Mouse (Mus musculus): Measurements from ENCODE around the gene Slc34a3. TPM values are rescaled to one million over a fixed set of nuclear protein-coding genes. Genes with fewer than 3 reads are reported as not detected.

The Slc34a3 gene
- total RNA-seq, 2 experiments from 2014 or later = not detected

- DNase-seq (ENCODE audit: low spot score in 2 of 2) = no peak
Measured at GRCm38 (mm10) chr2:25195211-25196156, 38.7 kb downstream of the Slc34a3 start.

- no peak for DNase-seq (ENCODE audit: low spot score in 2 of 2)
Measured at GRCm38 (mm10) chr2:25194486-25195171, 39.5 kb downstream of the Slc34a3 start.

- DNase-seq (ENCODE audit: low spot score in 2 of 2) = no peak
Measured at GRCm38 (mm10) chr2:25194006-25194405, 40.2 kb downstream of the Slc34a3 start.

GRCm38 (mm10) chr2:25193330-25193770 lies 40.8 kb downstream of the Slc34a3 start:
- DNase-seq (ENCODE audit: low spot score in 2 of 2) = peak; percentile 81 to 88

GRCm38 (mm10) chr2:25187841-25188240 lies 46.3 kb downstream of the Slc34a3 start:
- DNase-seq (ENCODE audit: low spot score in 2 of 2) = no peak

- DNase-seq (ENCODE audit: low spot score in 2 of 2) = no peak
Measured at GRCm38 (mm10) chr2:25186575-25186930, 47.6 kb downstream of the Slc34a3 start.

GRCm38 (mm10) chr2:25185625-25186574 lies 48.3 kb downstream of the Slc34a3 start:
- DNase-seq (ENCODE audit: low spot score in 2 of 2) = peak; percentile 62 to 76

- DNase-seq (ENCODE audit: low spot score in 2 of 2) = peak in 1 of 2 experiments; percentile 7
Measured at GRCm38 (mm10) chr2:25184496-25184895, 49.7 kb downstream of the Slc34a3 start.

GRCm38 (mm10) chr2:25183336-25183735 lies 50.8 kb downstream of the Slc34a3 start:
- no peak for DNase-seq (ENCODE audit: low spot score in 2 of 2)

- no peak for DNase-seq (ENCODE audit: low spot score in 2 of 2)
Measured at GRCm38 (mm10) chr2:25182664-25183063, 51.5 kb downstream of the Slc34a3 start.

GRCm38 (mm10) chr2:25181891-25182397 lies 52.2 kb downstream of the Slc34a3 start:
- DNase-seq (ENCODE audit: low spot score in 2 of 2) = no peak

GRCm38 (mm10) chr2:25180973-25181890 lies 52.9 kb downstream of the Slc34a3 start:
- DNase-seq (ENCODE audit: low spot score in 2 of 2) = peak; percentile 58 to 68

- peak; percentile 97 to 98 for DNase-seq (ENCODE audit: low spot score in 2 of 2)
Measured at GRCm38 (mm10) chr2:25180478-25180903, 53.7 kb downstream of the Slc34a3 start, which contains the start of gene Nrarp. Gene Nrarp, plus strand, starts transcription at chr2:25180758.

GRCm38 (mm10) chr2:25179566-25180217 lies 54.5 kb downstream of the Slc34a3 start:
- DNase-seq (ENCODE audit: low spot score in 2 of 2) = peak in 1 of 2 experiments; percentile 10

Other genes starting within 250 kb of the Slc34a3 start
- 100 to 1,000 TPM; 793 to 858 TPM for gene Nsmf, start 180.0 kb downstream of the Slc34a3 start, total RNA-seq (2021)
- gene Entpd8, start 154.1 kb downstream of the Slc34a3 start, total RNA-seq (2021) = not detected
- not detected for gene Noxa1, start 139.2 kb downstream of the Slc34a3 start, total RNA-seq (2021)
- 10 to 100 TPM; 43.0 to 50.3 TPM for gene Nrarp, start 53.6 kb downstream of the Slc34a3 start, total RNA-seq (2021)
- gene Tor4a, start 37.5 kb downstream of the Slc34a3 start, total RNA-seq (2021) = 1 to 10 TPM; 1.8 to 2.4 TPM
- gene Nelfb, start 22.9 kb downstream of the Slc34a3 start, total RNA-seq (2021) = 10 to 100 TPM; 50.6 to 59.3 TPM
- gene Stpg3, start 19.7 kb downstream of the Slc34a3 start, total RNA-seq (2021) = not detected
- gene Fam166a, start 15.6 kb downstream of the Slc34a3 start, total RNA-seq (2021) = not detected
- gene Tubb4b, start 9.7 kb downstream of the Slc34a3 start, total RNA-seq (2021) = 100 to 1,000 TPM; 394 to 449 TPM
- gene Rnf224, start 2.4 kb upstream of the Slc34a3 start, total RNA-seq (2021) = not detected
- 100 to 1,000 TPM; 212 to 216 TPM for gene Rnf208, start 7.9 kb upstream of the Slc34a3 start, total RNA-seq (2021)
- gene Cysrt1, start 8.1 kb upstream of the Slc34a3 start, total RNA-seq (2021) = not detected
- 1 to 10 TPM in 1 of 2 experiments, under 1 TPM in 1; 0.45 to 4.0 TPM for gene AL732309.1, start 12.5 kb upstream of the Slc34a3 start, total RNA-seq (2021)
- 10 to 100 TPM; 35.6 to 39.1 TPM for gene Tmem203, start 21.1 kb upstream of the Slc34a3 start, total RNA-seq (2021)
- 10 to 100 TPM; 13.9 to 14.0 TPM for gene Tprn, start 28.3 kb upstream of the Slc34a3 start, total RNA-seq (2021)
- gene Ssna1, start 38.1 kb upstream of the Slc34a3 start, total RNA-seq (2021) = 10 to 100 TPM; 77.2 to 83.4 TPM
- gene Anapc2, start 38.1 kb upstream of the Slc34a3 start, total RNA-seq (2021) = 10 to 100 TPM; 82.8 to 85.3 TPM
- gene Tmem210, start 53.8 kb upstream of the Slc34a3 start, total RNA-seq (2021) = not detected
- gene Lrrc26, start 55.6 kb upstream of the Slc34a3 start, total RNA-seq (2021) = not detected
- 100 to 1,000 TPM; 345 to 348 TPM for gene Grin1, start 84.8 kb upstream of the Slc34a3 start, total RNA-seq (2021)
- gene Man1b1, start 98.0 kb upstream of the Slc34a3 start, total RNA-seq (2021) = 10 to 100 TPM; 51.3 to 59.8 TPM
- 10 to 100 TPM; 21.2 to 28.0 TPM for gene Dpp7, start 122.0 kb upstream of the Slc34a3 start, total RNA-seq (2021)
- gene Uap1l1, start 131.3 kb upstream of the Slc34a3 start, total RNA-seq (2021) = 10 to 100 TPM; 11.2 to 11.5 TPM
- 10 to 100 TPM; 16.0 to 18.3 TPM for gene Sapcd2, start 138.0 kb upstream of the Slc34a3 start, total RNA-seq (2021)
- gene Entpd2, start 161.5 kb upstream of the Slc34a3 start, total RNA-seq (2021) = 10 to 100 TPM; 26.1 to 26.6 TPM
- gene Npdc1, start 165.0 kb upstream of the Slc34a3 start, total RNA-seq (2021) = 100 to 1,000 TPM; 416 to 446 TPM
- gene Fut7, start 188.9 kb upstream of the Slc34a3 start, total RNA-seq (2021) = under 1 TPM; 0.33 to 0.78 TPM
- 100 to 1,000 TPM; 107 to 118 TPM for gene Abca2, start 194.3 kb upstream of the Slc34a3 start, total RNA-seq (2021)
- under 1 TPM in 1 of 2 experiments, not detected in 1; 0.60 TPM for gene Clic3, start 222.5 kb upstream of the Slc34a3 start, total RNA-seq (2021)
- 10 to 100 TPM; 56.1 to 68.6 TPM for gene Paxx, start 226.7 kb upstream of the Slc34a3 start, total RNA-seq (2021)
- gene Ptgds, start 235.7 kb upstream of the Slc34a3 start, total RNA-seq (2021) = 100 to 1,000 TPM; 257 to 743 TPM

Measured in layer of hippocampus, postnatal 10 days (tissue).